Mouse (Mus musculus): ENCODE results near the gene Fgb. TPM values are rescaled to one million over a fixed set of nuclear protein-coding genes. Genes with fewer than 3 reads are reported as not detected.

Gene Fgb
- 0.41 TPM for polyA plus RNA-seq (2014; fragmentation: Illumina TruSeq; extraction: RNeasy Lipid Tissue Mini Kit (QIAGEN cat#74804); ENCODE audit: low read depth, low replicate concordance)

GRCm38 (mm10) chr3:83049680-83050079 is at the start of gene Fgb:
TSS of gene Fgb (minus strand) at chr3:83049863.

GRCm38 (mm10) chr3:83055281-83056038 is 5.8 kb upstream of the Fgb start, which contains the start of gene Plrg1:
TSS of gene Plrg1 (plus strand) at chr3:83055522.

GRCm38 (mm10) chr3:83025475-83026301 is 24.0 kb downstream of the Fgb start, which contains the start of gene Fga:
TSS of gene Fga (plus strand) at chr3:83026076.

GRCm38 (mm10) chr3:83007557-83007956 is 42.1 kb downstream of the Fgb start, which contains the start of gene Fgg:
TSS of gene Fgg (plus strand) at chr3:83007724.

Other genes with a start within 250 kb of the Fgb start
- 133 TPM for gene Rbm46, start 173.4 kb downstream of the Fgb start, polyA plus RNA-seq (2014; fragmentation: Illumina TruSeq; extraction: RNeasy Lipid Tissue Mini Kit (QIAGEN cat#74804); ENCODE audit: low read depth, low replicate concordance)
- 5.8 TPM for gene Lrat, start 145.9 kb downstream of the Fgb start, polyA plus RNA-seq (2014; fragmentation: Illumina TruSeq; extraction: RNeasy Lipid Tissue Mini Kit (QIAGEN cat#74804); ENCODE audit: low read depth, low replicate concordance)
- 1.0 TPM for gene Fgg, start 42.1 kb downstream of the Fgb start, polyA plus RNA-seq (2014; fragmentation: Illumina TruSeq; extraction: RNeasy Lipid Tissue Mini Kit (QIAGEN cat#74804); ENCODE audit: low read depth, low replicate concordance)
- gene Fga, start 23.8 kb downstream of the Fgb start, polyA plus RNA-seq (2014; fragmentation: Illumina TruSeq; extraction: RNeasy Lipid Tissue Mini Kit (QIAGEN cat#74804); ENCODE audit: low read depth, low replicate concordance), result 0.15 TPM
- 30.6 TPM for gene Plrg1, start 5.7 kb upstream of the Fgb start, polyA plus RNA-seq (2014; fragmentation: Illumina TruSeq; extraction: RNeasy Lipid Tissue Mini Kit (QIAGEN cat#74804); ENCODE audit: low read depth, low replicate concordance)
- not detected for gene Dchs2, start 78.1 kb upstream of the Fgb start, polyA plus RNA-seq (2014; fragmentation: Illumina TruSeq; extraction: RNeasy Lipid Tissue Mini Kit (QIAGEN cat#74804); ENCODE audit: low read depth, low replicate concordance)